28 mouse cellular contexts compared by ENCODE assay signal in the genomic region with DNA sequence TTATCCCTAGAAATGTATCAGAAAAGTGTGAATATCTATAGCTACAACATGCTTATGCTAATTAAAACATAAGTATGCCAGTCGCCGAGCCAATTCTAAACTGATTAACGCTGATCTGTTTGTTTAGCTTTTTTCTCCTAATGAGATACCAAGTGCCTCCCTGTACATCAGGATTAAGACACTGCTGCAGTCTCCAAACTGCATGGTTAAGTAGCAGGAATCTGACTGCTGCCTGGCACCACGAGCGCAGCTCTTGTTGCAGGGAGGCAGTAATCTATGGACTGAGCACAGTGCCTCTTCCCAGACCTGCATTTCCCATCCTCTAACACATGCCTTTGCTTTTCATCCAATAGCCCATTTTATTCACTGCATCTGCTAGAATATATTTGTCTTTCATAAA.
DNase-seq lines count a peak whose midpoint lies in the region; ATAC-seq and TF ChIP-seq lines count a peak whose summit lies in the region.
"Had no signal": no experiment of that assay in that cellular context is flagged by ENCODE, and none has a peak within 500 bp of the region (broad histone marks: within the 10 kb centered on the region; RNA-seq: fewer than 3 reads in every experiment).

No protein-coding gene starts in this region.

- no peaks in the 10 kb centered on the region for H3K36me3 ChIP-seq in forebrain, embryonic 16.5 days (ENCODE audit: control insufficient read depth, insufficient read depth)
- H3K36me3 ChIP-seq in midbrain, embryonic 16.5 days (ENCODE audit: control insufficient read depth, insufficient read depth, low read length) = no peaks in the 10 kb centered on the region
- H3K36me3 ChIP-seq: embryonic facial prominence, embryonic 13.5 days; heart, embryonic 10.5 days; heart, embryonic 15.5 days; hindbrain, embryonic 12.5 days; stomach, embryonic 15.5 days had no signal

- ATAC-seq in forebrain, embryonic 16.5 days = peak; percentile 43
- ATAC-seq in midbrain, embryonic 16.5 days = peak; percentile 32; the same call in 1 of the 2 replicates
- no peak for ATAC-seq in cerebellum, adult (ENCODE audit: insufficient number of reproducible peaks, low FRiP score, low TSS enrichment)
- ATAC-seq: activated CD4-positive, CD25-positive, alpha-beta regulatory T cell, adult 4 months; intestine, postnatal 0 days had no signal

- no peak overlapping the region for H3K4me3 ChIP-seq in forebrain, embryonic 16.5 days (replicated peaks; ENCODE audit: low read length)
- no peak overlapping the region for H3K4me3 ChIP-seq in midbrain, embryonic 16.5 days (ENCODE audit: low read depth, low read length)
- H3K4me3 ChIP-seq: embryonic facial prominence, embryonic 13.5 days; heart, embryonic 10.5 days; heart, embryonic 15.5 days; hindbrain, embryonic 12.5 days; stomach, embryonic 15.5 days had no signal

- no peak overlapping the region for H3K27ac ChIP-seq in forebrain, embryonic 16.5 days (ENCODE audit: low read length)
- no peak overlapping the region for H3K27ac ChIP-seq in midbrain, embryonic 16.5 days (ENCODE audit: low read length)
- H3K27ac ChIP-seq: embryonic facial prominence, embryonic 13.5 days; heart, embryonic 10.5 days; heart, embryonic 15.5 days; hindbrain, embryonic 12.5 days; liver, embryonic 14.5 days; macrophage; stomach, embryonic 15.5 days had no signal

- peak; percentile 5 for DNase-seq in brain, adult 2 months (ENCODE audit: low read depth, low spot score)
- DNase-seq in brain, embryonic 14.5 days (ENCODE audit: low read depth) = peak; percentile 67
- no peak for DNase-seq in urinary bladder, postnatal 25 days (ENCODE audit: low spot score)
- DNase-seq in embryo, embryonic 10 days (ENCODE audit: low spot score) = no peak
- DNase-seq: adrenal gland, adult 2 months; adrenal gland, postnatal 36 days; cerebellum, adult 11 months; cerebellum, adult 9-10 months; gastrocnemius, postnatal 14 days; kidney, adult 9 months; kidney, postnatal 14 days; liver; lung, adult 2 months; lung, postnatal 10 days; thymus, postnatal 25 days had no signal

- H3K9me3 ChIP-seq in forebrain, embryonic 16.5 days (ENCODE audit: control insufficient read depth, low read length) = no peaks in the 10 kb centered on the region
- H3K9me3 ChIP-seq in midbrain, embryonic 16.5 days (replicated peaks; ENCODE audit: control insufficient read depth, low read length, poor library complexity, severe bottlenecking) = no peaks in the 10 kb centered on the region
- H3K9me3 ChIP-seq: embryonic facial prominence, embryonic 13.5 days; heart, embryonic 10.5 days; heart, embryonic 15.5 days; hindbrain, embryonic 12.5 days; stomach, embryonic 15.5 days had no signal

- no peak overlapping the region for H3K9ac ChIP-seq in forebrain, embryonic 16.5 days (replicated peaks; ENCODE audit: low read depth, low read length)
- no peak overlapping the region for H3K9ac ChIP-seq in midbrain, embryonic 16.5 days (ENCODE audit: low read depth, low read length)
- H3K9ac ChIP-seq: embryonic facial prominence, embryonic 13.5 days; heart, embryonic 15.5 days; hindbrain, embryonic 12.5 days; liver, embryonic 14.5 days; stomach, embryonic 15.5 days had no signal

- no peaks in the 10 kb centered on the region for H3K27me3 ChIP-seq in forebrain, embryonic 16.5 days (replicated peaks; ENCODE audit: control insufficient read depth, insufficient read depth, low read length)
- no peaks in the 10 kb centered on the region for H3K27me3 ChIP-seq in midbrain, embryonic 16.5 days (ENCODE audit: control insufficient read depth, insufficient read depth, low read depth, low read length)
- H3K27me3 ChIP-seq: CH12.LX; embryonic facial prominence, embryonic 13.5 days; heart, embryonic 15.5 days; hindbrain, embryonic 12.5 days; stomach, embryonic 15.5 days had no signal

- no peak overlapping the region for H3K4me2 ChIP-seq in forebrain, embryonic 16.5 days (ENCODE audit: low read length)
- no peak overlapping the region for H3K4me2 ChIP-seq in midbrain, embryonic 16.5 days (ENCODE audit: low read length)
- H3K4me2 ChIP-seq: embryonic facial prominence, embryonic 13.5 days; heart, embryonic 15.5 days; hindbrain, embryonic 12.5 days; stomach, embryonic 15.5 days had no signal

- 33% methylated on average over 5 of the region's 5 CpGs for WGBS in forebrain, embryonic 16.5 days
- 51% methylated on average over 5 of the region's 5 CpGs for WGBS in midbrain, embryonic 16.5 days

- no peak for TF ChIP-seq POLR2A in brain, embryonic 14.5 days (IDR thresholded peaks at IDR 0.05; ENCODE audit: borderline replicate concordance, extremely low read depth, insufficient read depth, insufficient read length, poor library complexity, severe bottlenecking)

- TF ChIP-seq CTCF in brain, embryonic 14.5 days (IDR thresholded peaks at IDR 0.05; ENCODE audit: borderline replicate concordance, extremely low read depth, insufficient read depth, insufficient read length) = no peak

- no peaks in the 10 kb centered on the region for H3K4me1 ChIP-seq in forebrain, embryonic 16.5 days (replicated peaks; ENCODE audit: control insufficient read depth, insufficient read depth, low read length)
- no peaks in the 10 kb centered on the region for H3K4me1 ChIP-seq in midbrain, embryonic 16.5 days (ENCODE audit: control insufficient read depth, insufficient read depth, low read length)
- H3K4me1 ChIP-seq: embryonic facial prominence, embryonic 13.5 days; heart, embryonic 10.5 days; heart, embryonic 15.5 days; hindbrain, embryonic 12.5 days; stomach, embryonic 15.5 days had no signal

Comparison
In these comparisons a context has a peak if more than half of its experiments do, and no peak if none do; other contexts are left out.
1. DNase-seq: peak in brain, adult 2 months (single experiment) and brain, embryonic 14.5 days (single experiment); none in urinary bladder, postnatal 25 days (single experiment) and embryo, embryonic 10 days (single experiment).